Mouse (Mus musculus): ENCODE measurements around the gene Galnt10. TPM values are rescaled to one million over a fixed set of nuclear protein-coding genes. Genes with fewer than 3 reads are reported as not detected.

The Galnt10 gene
- total RNA-seq, 1 experiment = 13.5 TPM

GRCm38 (mm10) chr11:57828955-57829870, 184.0 kb downstream of the Galnt10 start:
- Histone ChIP-seq H3K4me3 (ENCODE audit: insufficient read depth in 1 of 2, low read depth in 1 of 2, low read length in 2 of 2, poor library complexity in 1 of 2, severe bottlenecking in 1 of 2) (peak overlapping the region; percentile 31 to 39), H3K4me1 (ENCODE audit: control insufficient read depth in 2 of 2, insufficient read depth in 2 of 2, low read length in 2 of 2, poor library complexity in 1 of 2) (peaks cover 0 to 13% of the 10 kb centered on the region in 2 experiments; a peak in 2 of 4 replicates), H3K9me3 (ENCODE audit: control insufficient read depth, insufficient read depth, low read depth, low read length) (no peaks in the 10 kb centered on the region), H3K27ac (ENCODE audit: insufficient read depth, low read depth, low read length, poor library complexity, severe bottlenecking) (no peak overlapping the region), H3K9ac (ENCODE audit: insufficient read depth, low read depth, low read length, poor library complexity, severe bottlenecking) (no peak overlapping the region), H3K36me3 (ENCODE audit: control insufficient read depth, insufficient read depth, low read length, poor library complexity, severe bottlenecking) (no peaks in the 10 kb centered on the region)
- TF ChIP-seq MAFK (IDR thresholded peaks at IDR 0.05; ENCODE audit: insufficient read depth, low read depth, low read length) (no peak), ZNF384 (IDR thresholded peaks at IDR 0.05; ENCODE audit: low read depth, low read length) (no peak), ZC3H11A (IDR thresholded peaks at IDR 0.05; ENCODE audit: borderline replicate concordance, low read depth, low read length) (no peak), HCFC1 (IDR thresholded peaks at IDR 0.05; ENCODE audit: borderline replicate concordance, insufficient read depth, low read length) (no peak), CHD2 (IDR thresholded peaks at IDR 0.05; ENCODE audit: low read depth, low read length) (no peak)
- DNase-seq (ENCODE audit: low read depth, low spot score) = no peak
- in situ Hi-C loops (cut with MboI; ENCODE audit: low sequenced_read_pairs in 2 of 2, unreplicated experiment in 2 of 2) = loop anchor here in 1 of 2 experiments (10.0 kb wide), 1 partner anchor 86 kb away; no protein-coding TSS in a partner anchor

- DNase-seq (ENCODE audit: low read depth, low spot score) = no peak
- Histone ChIP-seq H3K9ac (ENCODE audit: insufficient read depth, low read depth, low read length, poor library complexity, severe bottlenecking) (no peak overlapping the region), H3K4me1 (ENCODE audit: control insufficient read depth in 2 of 2, insufficient read depth in 2 of 2, low read length in 2 of 2, poor library complexity in 1 of 2) (peaks cover 0 to 10% of the 10 kb centered on the region in 2 experiments; a peak in 2 of 4 replicates), H3K9me3 (ENCODE audit: control insufficient read depth, insufficient read depth, low read depth, low read length) (no peaks in the 10 kb centered on the region), H3K4me3 (ENCODE audit: insufficient read depth in 1 of 2, low read depth in 1 of 2, low read length in 2 of 2, poor library complexity in 1 of 2, severe bottlenecking in 1 of 2) (no peak overlapping the region), H3K36me3 (ENCODE audit: control insufficient read depth, insufficient read depth, low read length, poor library complexity, severe bottlenecking) (no peaks in the 10 kb centered on the region), H3K27ac (ENCODE audit: insufficient read depth, low read depth, low read length, poor library complexity, severe bottlenecking) (no peak overlapping the region)
- in situ Hi-C loops (cut with MboI; ENCODE audit: low sequenced_read_pairs in 2 of 2, unreplicated experiment in 2 of 2) = loop anchor here in 1 of 2 experiments (10.0 kb wide), 1 partner anchor 85 kb away; no protein-coding TSS in a partner anchor
- TF ChIP-seq ZNF384 (IDR thresholded peaks at IDR 0.05; ENCODE audit: low read depth, low read length) (no peak), MAFK (IDR thresholded peaks at IDR 0.05; ENCODE audit: insufficient read depth, low read depth, low read length) (0 out of 2 replicates have a peak, but pooled peaks have one; percentile 19)
These were observed 184.9 kb downstream of the Galnt10 start for GRCm38 (mm10) chr11:57829871-57830775.

GRCm38 (mm10) chr11:57831281-57831781, 186.1 kb downstream of the Galnt10 start:
- H3K9ac ChIP-seq (ENCODE audit: insufficient read depth, low read depth, low read length, poor library complexity, severe bottlenecking) = no peak overlapping the region

GRCm38 (mm10) chr11:57831861-57832260, 186.6 kb downstream of the Galnt10 start:
- DNase-seq (ENCODE audit: low read depth, low spot score) = no peak
- Histone ChIP-seq H3K4me1 (ENCODE audit: control insufficient read depth in 2 of 2, insufficient read depth in 2 of 2, low read length in 2 of 2, poor library complexity in 1 of 2) (peaks cover 0 to 10% of the 10 kb centered on the region in 2 experiments; a peak in 2 of 4 replicates), H3K36me3 (ENCODE audit: control insufficient read depth, insufficient read depth, low read length, poor library complexity, severe bottlenecking) (no peaks in the 10 kb centered on the region), H3K4me3 (ENCODE audit: insufficient read depth in 1 of 2, low read depth in 1 of 2, low read length in 2 of 2, poor library complexity in 1 of 2, severe bottlenecking in 1 of 2) (peak overlapping the region; percentile 14 to 49; a peak in 3 of 4 replicates), H3K9ac (ENCODE audit: insufficient read depth, low read depth, low read length, poor library complexity, severe bottlenecking) (no peak overlapping the region), H3K27ac (ENCODE audit: insufficient read depth, low read depth, low read length, poor library complexity, severe bottlenecking) (no peak overlapping the region), H3K9me3 (ENCODE audit: control insufficient read depth, insufficient read depth, low read depth, low read length) (no peaks in the 10 kb centered on the region)
- TF ChIP-seq ZNF384 (IDR thresholded peaks at IDR 0.05; ENCODE audit: low read depth, low read length) (no peak), CHD2 (IDR thresholded peaks at IDR 0.05; ENCODE audit: low read depth, low read length) (no peak), MAFK (IDR thresholded peaks at IDR 0.05; ENCODE audit: insufficient read depth, low read depth, low read length) (no peak), ZC3H11A (IDR thresholded peaks at IDR 0.05; ENCODE audit: borderline replicate concordance, low read depth, low read length) (no peak), HCFC1 (IDR thresholded peaks at IDR 0.05; ENCODE audit: borderline replicate concordance, insufficient read depth, low read length) (no peak)
- in situ Hi-C loops (cut with MboI; ENCODE audit: low sequenced_read_pairs in 2 of 2, unreplicated experiment in 2 of 2) = no loop called here

More at GRCm38 (mm10) chr11:57831281-57831781, 186.1 kb downstream of the Galnt10 start:
- TF ChIP-seq HCFC1 (IDR thresholded peaks at IDR 0.05; ENCODE audit: borderline replicate concordance, insufficient read depth, low read length) (no peak), ZNF384 (IDR thresholded peaks at IDR 0.05; ENCODE audit: low read depth, low read length) (no peak), ZC3H11A (IDR thresholded peaks at IDR 0.05; ENCODE audit: borderline replicate concordance, low read depth, low read length) (no peak), MAFK (IDR thresholded peaks at IDR 0.05; ENCODE audit: insufficient read depth, low read depth, low read length) (no peak), CHD2 (IDR thresholded peaks at IDR 0.05; ENCODE audit: low read depth, low read length) (no peak)
- H3K4me1 ChIP-seq (ENCODE audit: control insufficient read depth in 2 of 2, insufficient read depth in 2 of 2, low read length in 2 of 2, poor library complexity in 1 of 2) = peaks cover 0 to 10% of the 10 kb centered on the region in 2 experiments; a peak in 2 of 4 replicates
- no peak overlapping the region for H3K27ac ChIP-seq (ENCODE audit: insufficient read depth, low read depth, low read length, poor library complexity, severe bottlenecking)
- no peaks in the 10 kb centered on the region for H3K36me3 ChIP-seq (ENCODE audit: control insufficient read depth, insufficient read depth, low read length, poor library complexity, severe bottlenecking)
- no peak for DNase-seq (ENCODE audit: low read depth, low spot score)
- in situ Hi-C loops (cut with MboI; ENCODE audit: low sequenced_read_pairs in 2 of 2, unreplicated experiment in 2 of 2) = no loop called here
- H3K4me3 ChIP-seq (ENCODE audit: insufficient read depth in 1 of 2, low read depth in 1 of 2, low read length in 2 of 2, poor library complexity in 1 of 2, severe bottlenecking in 1 of 2) = peak overlapping the region; percentile 14 to 49; a peak in 3 of 4 replicates
- no peaks in the 10 kb centered on the region for H3K9me3 ChIP-seq (ENCODE audit: control insufficient read depth, insufficient read depth, low read depth, low read length)

All from ES-E14 (cell line).